Mouse (Mus musculus): ENCODE data around the gene Anapc10.

- TF ChIP-seq CTCF (IDR thresholded peaks at IDR 0.05; ENCODE audit: insufficient read depth, low read length) (no peak), POLR2A (IDR thresholded peaks at IDR 0.05; ENCODE audit: borderline replicate concordance, extremely low read depth, low read depth, low read length) (no peak)
These were observed 95.4 kb downstream of the Anapc10 start for GRCm38 (mm10) chr8:79806971-79807370.
